Mouse (Mus musculus) spleen, adult 12 weeks (tissue): ENCODE measurements around the gene Atg16l2.

Experiments
- DNase-seq: peaks from one replicate; pipeline ENCODE4 v3.0.0; 2022; ENCODE audit warnings: low spot score

The Atg16l2 gene

GRCm38 (mm10) chr7:101292086-101292485 is 10.0 kb downstream of the Atg16l2 start:
- DNase-seq, result no peak

DNA sequence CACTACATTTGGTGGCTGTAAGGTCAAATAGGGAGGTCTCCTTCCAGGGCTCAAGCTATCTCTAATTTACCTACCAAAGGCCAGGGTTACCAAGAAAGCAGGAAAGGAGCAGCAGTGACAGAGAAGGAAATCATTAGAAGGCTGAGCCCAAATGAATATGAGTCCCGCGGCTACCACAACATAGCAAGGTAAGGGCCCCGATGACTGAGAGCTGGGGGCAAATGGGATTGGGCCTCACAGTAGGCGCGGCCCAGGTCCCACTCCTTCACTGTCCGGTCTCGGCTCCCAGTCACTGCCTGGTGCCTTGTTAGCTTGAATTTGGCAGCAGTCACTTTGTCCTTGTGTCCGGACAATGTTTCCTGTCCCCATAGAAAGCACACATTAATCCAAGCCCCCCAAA is 10.4 kb downstream of the Atg16l2 start:
- DNase-seq, result no peak

GRCm38 (mm10) chr7:101291211-101291610 is 10.8 kb downstream of the Atg16l2 start:
- DNase-seq, result no peak

GRCm38 (mm10) chr7:101290401-101290800 is 11.7 kb downstream of the Atg16l2 start:
- no peak for DNase-seq

GRCm38 (mm10) chr7:101288436-101288835 is 13.6 kb downstream of the Atg16l2 start:
- no peak for DNase-seq

GRCm38 (mm10) chr7:101287820-101288219 is 14.2 kb downstream of the Atg16l2 start:
- no peak for DNase-seq

DNA sequence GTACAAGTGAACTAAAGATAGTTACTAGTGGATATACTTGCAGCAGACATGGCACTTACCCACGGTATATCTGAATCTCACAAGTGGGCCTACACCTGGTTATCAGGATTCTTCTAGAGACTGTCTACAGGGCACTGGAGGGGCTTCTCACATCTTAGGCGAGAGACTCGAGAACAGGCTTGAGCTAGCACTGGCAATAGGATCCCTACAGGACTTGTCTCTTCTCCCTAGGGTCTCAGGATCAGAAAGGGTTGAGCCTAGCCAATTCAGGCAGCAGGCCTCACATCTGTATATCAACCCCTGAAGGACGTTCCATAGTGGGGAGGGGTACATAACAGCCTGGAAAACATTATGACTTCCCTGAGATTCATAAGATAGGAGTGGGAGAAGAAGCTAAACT is 15.2 kb downstream of the Atg16l2 start:
- DNase-seq, result no peak

DNA sequence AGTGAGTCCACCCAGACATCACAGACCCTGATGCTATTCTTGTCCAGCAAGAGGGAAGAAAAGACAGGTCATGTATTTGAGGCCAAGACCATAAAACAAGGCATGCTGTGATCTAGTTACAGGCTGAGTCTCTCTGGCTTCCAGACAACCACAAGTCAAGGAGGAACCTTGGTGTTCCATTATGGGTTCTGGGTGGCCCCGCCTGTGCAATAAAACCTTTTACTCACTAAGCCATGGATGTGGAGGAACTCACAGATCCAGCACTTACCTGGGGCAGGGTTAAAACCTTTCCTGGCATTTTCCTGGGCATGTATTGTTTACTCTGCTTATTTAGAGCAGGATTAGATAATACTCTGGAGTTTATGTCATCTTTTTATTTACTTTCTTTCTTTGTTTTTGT is 17.5 kb downstream of the Atg16l2 start:
- no peak for DNase-seq

DNA sequence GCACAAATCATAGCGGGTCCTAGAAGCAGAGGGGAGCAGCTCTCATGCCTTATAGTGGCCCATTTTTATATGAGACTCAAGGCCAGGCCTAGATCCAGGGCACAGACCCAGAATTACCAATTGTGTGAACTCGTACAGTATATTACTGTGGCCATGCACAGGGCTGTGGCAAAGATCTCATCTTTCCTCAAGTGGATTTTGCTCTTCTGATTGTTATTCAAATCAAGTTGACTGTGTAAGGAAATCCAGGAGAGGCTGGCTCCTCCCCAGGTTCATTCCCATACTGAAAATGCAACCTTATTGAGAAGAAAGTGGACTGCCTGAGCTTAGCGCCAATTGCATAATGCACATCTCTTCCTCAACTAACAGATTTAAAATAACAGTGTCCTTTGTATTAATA is 19.3 kb downstream of the Atg16l2 start:
- no peak for DNase-seq

- DNase-seq, result no peak
Measured at GRCm38 (mm10) chr7:101272466-101273160, 29.4 kb downstream of the Atg16l2 start.

- DNase-seq, result no peak
Measured at GRCm38 (mm10) chr7:101271602-101272001, 30.4 kb downstream of the Atg16l2 start.

DNA sequence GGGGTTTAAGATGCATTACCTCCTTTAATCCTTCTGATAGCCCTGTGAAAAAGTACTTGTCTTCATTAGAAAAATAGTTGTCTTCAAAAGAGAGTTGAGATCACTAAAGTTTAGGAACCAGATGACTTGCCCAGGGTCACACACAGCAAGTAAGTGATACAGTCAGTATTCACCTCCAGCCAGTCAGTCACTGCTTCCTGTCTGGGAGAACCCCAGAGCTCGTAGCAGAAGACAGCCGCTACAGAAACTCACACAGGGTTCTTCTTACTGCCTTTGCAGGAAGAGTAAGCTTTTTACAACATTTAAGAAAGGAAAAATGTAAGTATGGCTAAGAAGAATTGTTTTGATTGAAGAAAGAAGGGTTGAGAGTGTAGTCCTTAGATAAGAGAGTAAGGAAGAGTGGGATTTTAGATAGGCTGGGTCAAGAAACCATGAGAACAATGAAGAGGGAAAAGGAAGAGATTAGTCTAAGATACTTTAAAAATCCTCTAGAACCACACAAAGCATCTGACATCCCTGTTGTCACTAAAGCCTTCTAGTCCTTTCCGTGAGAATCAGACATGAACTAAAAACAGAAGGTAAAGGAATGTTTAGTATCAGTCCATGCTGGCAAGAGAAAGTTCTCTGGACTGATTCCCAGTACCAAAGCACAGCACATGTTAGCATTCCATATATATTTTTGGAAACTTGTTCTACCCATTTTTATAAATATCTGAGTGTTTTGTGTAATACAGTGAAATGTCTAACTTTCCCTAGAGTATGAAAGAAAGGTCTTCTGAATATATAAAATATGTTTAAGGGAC is 34.4 kb downstream of the Atg16l2 start:
- DNase-seq, result no peak

GRCm38 (mm10) chr7:101263511-101263910 is 38.5 kb downstream of the Atg16l2 start:
- no peak for DNase-seq

GRCm38 (mm10) chr7:101261941-101262546 is 40.0 kb downstream of the Atg16l2 start:
- no peak for DNase-seq

DNA sequence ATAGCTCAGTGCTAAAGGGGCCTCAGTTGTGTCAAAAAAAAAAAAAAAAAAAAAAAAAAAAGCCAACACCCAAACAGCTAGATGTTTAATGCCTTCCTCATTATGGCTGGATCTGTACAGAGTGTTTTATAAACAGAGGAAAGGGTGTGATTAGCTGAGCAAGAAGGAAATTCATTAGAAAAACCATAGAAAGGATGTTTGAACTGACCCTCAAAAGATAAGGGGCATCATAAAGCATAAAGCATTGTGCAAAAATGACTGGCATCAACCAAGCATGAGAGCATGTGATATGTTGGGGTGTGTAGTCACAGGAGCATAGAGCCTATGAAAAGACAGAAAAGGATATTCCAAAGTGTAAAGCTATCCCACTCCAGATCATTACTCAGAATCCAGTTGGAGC is 43.6 kb downstream of the Atg16l2 start:
- DNase-seq, result no peak

DNA sequence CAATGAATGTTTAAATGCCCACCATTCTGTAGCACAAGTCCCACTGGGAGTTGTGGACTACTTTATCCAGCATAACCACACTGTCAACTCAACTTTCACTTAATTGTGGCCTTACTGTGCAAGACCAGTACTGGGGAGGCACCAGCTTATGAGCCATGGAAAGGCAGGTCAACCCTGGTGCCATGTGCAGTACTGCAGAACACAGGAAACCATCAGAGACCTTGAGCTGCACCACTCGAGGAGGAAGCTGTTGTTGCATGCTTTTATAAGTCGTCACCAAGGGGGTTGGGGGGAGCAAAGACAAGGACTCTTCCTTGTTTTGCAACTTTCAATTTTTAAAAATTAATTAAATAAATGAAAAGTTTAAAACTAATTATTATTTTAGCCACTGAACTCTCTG is 49.0 kb downstream of the Atg16l2 start:
- no peak for DNase-seq

GRCm38 (mm10) chr7:101249173-101249572 is 52.9 kb downstream of the Atg16l2 start:
- no peak for DNase-seq

- no peak for DNase-seq
Measured at GRCm38 (mm10) chr7:101248760-101249159, 53.3 kb downstream of the Atg16l2 start.

- DNase-seq, result no peak
Measured at GRCm38 (mm10) chr7:101236712-101237473, 65.2 kb downstream of the Atg16l2 start.

DNA sequence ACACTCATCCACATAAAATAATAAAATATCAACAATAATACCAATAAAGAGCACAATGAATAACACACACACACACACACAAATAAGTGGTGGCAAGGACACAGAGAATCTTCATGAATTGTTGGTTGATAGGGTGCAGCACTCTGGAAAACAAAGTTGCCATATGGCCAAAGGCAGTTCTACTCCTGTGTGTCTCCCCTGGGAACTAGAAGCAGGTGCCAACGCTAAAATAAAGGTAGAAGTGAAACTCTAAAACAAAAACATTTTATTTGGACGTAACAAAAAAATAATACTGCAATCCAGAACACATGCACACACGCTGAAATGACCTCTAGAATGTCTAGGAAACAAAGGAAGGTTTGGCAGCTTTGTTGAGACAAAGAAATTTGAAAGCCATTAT is 69.3 kb downstream of the Atg16l2 start:
- DNase-seq, result no peak

GRCm38 (mm10) chr7:101231458-101231857 is 70.6 kb downstream of the Atg16l2 start:
- no peak for DNase-seq

DNA sequence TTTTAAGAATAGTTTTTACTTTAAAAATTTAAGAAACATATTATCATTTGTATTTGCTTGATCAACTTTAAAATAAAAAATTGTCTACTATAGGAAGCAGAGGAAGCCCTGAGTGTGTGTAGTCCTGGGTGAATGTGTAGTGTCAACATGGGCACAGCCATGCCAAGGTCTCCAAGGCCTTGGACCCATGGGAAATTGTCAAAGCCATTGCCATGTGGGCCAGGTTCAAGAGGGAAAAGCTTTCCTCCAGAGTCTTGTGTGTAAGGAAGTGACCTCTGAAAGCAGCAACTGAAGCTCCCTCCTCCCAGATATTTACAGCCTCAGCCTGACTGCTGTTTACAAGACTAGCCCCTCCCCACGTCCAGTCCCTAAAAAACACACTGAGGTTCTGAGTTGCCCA is 72.7 kb downstream of the Atg16l2 start:
- DNase-seq, result no peak
